Mouse (Mus musculus) bone marrow macrophage, adult 2 months (primary cell): ENCODE results near the gene Fermt2.

ENCODE experiments used
- CTCF ChIP-seq: IDR thresholded peaks from 2 replicates; pipeline ENCODE4 v1.5.1; 2012; ENCODE audit warnings: low read depth, mild to moderate bottlenecking, low read length, moderate library complexity
- POLR2A ChIP-seq: IDR thresholded peaks from 2 replicates; pipeline ENCODE4 v1.6.1; 2012; ENCODE audit warnings: mild to moderate bottlenecking, low read depth, low read length, borderline replicate concordance

- TF ChIP-seq CTCF, result no peak
- no peak for TF ChIP-seq POLR2A
Measured at GRCm38 (mm10) chr14:45452861-45453512, 76.9 kb downstream of the Fermt2 start.
